In the genomic region with DNA sequence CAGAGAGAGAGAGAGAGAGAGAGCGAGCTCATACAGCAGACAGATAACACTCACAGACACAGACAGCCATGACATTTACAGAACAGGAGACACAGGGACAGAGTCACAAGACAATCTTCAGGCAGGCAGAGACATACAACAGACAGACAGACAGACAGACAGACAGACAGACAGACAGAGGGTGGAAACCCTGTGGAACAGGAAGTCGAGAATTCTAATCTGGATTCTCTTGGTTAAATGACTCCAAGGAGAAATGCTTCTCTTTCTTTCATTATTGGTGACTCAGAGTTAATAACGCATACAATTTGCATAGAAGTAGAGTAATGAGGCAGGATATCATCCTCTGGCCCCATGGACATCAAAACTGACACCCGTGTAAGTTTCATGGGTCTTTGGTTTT, we compare ENCODE assay signal across 33 mouse cellular contexts. TPM values are rescaled to one million over a fixed set of nuclear protein-coding genes. Genes with fewer than 3 reads are reported as not detected.
DNase-seq lines count a peak whose midpoint lies in the region; ATAC-seq and TF ChIP-seq lines count a peak whose summit lies in the region.
"Had no signal": no experiment of that assay in that cellular context is flagged by ENCODE, and none has a peak within 500 bp of the region (broad histone marks: within the 10 kb centered on the region; RNA-seq: fewer than 3 reads in every experiment).

No protein-coding gene starts in this region.

- H3K4me2 ChIP-seq in hindbrain, embryonic 11.5 days (replicated peaks; ENCODE audit: low read depth, low read length) = no peak overlapping the region
- H3K4me2 ChIP-seq in liver, embryonic 11.5 days = no peak overlapping the region
- H3K4me2 ChIP-seq in intestine, embryonic 16.5 days (ENCODE audit: low read depth, low read length) = no peak overlapping the region
- H3K4me2 ChIP-seq: embryonic facial prominence, embryonic 12.5 days; embryonic facial prominence, embryonic 15.5 days; heart, embryonic 13.5 days; hindbrain, embryonic 13.5 days had no signal

- H3K36me3 ChIP-seq in MEL (ENCODE audit: control insufficient read depth in 1 of 2, insufficient read depth in 2 of 2, low read length in 2 of 2) = no peaks in the 10 kb centered on the region
- no peaks in the 10 kb centered on the region for H3K36me3 ChIP-seq in hindbrain, embryonic 11.5 days (ENCODE audit: control insufficient read depth, insufficient read depth, low read length)
- no peaks in the 10 kb centered on the region for H3K36me3 ChIP-seq in liver, embryonic 11.5 days (ENCODE audit: control insufficient read depth, insufficient read depth, low read length)
- no peaks in the 10 kb centered on the region for H3K36me3 ChIP-seq in intestine, embryonic 16.5 days (ENCODE audit: control insufficient read depth, insufficient read depth, low read length)
- H3K36me3 ChIP-seq: embryonic facial prominence, embryonic 12.5 days; embryonic facial prominence, embryonic 15.5 days; heart, embryonic 13.5 days; hindbrain, embryonic 13.5 days had no signal

- no peak for TF ChIP-seq POLR2A in MEL (IDR thresholded peaks at IDR 0.05; ENCODE audit: control insufficient read depth in 1 of 2, insufficient read depth in 1 of 2, low read depth in 1 of 2, low read length in 2 of 2, poor library complexity in 1 of 2)

- ATAC-seq in hindbrain, embryonic 11.5 days (ENCODE audit: low FRiP score) = no peak
- ATAC-seq in liver, embryonic 11.5 days (replicated peaks; ENCODE audit: low FRiP score) = no peak
- no peak for ATAC-seq in intestine, embryonic 16.5 days
- ATAC-seq: forebrain, embryonic 14.5 days; forebrain, postnatal 0 days; hindbrain, embryonic 16.5 days; intestine, postnatal 0 days; Patski had no signal

- TF ChIP-seq RAD21 in MEL (IDR thresholded peaks at IDR 0.05; ENCODE audit: low read depth, low read length) = no peak

- H3K79me2 ChIP-seq in MEL (ENCODE audit: control insufficient read depth, insufficient read depth, low read length, poor library complexity) = no peaks in the 10 kb centered on the region

- peaks cover 0 to 6% of the 10 kb centered on the region in 2 experiments; a peak in 2 of 4 replicates for H3K4me1 ChIP-seq in MEL (ENCODE audit: control insufficient read depth in 1 of 2, insufficient read depth in 2 of 2, low read length in 2 of 2)
- H3K4me1 ChIP-seq in hindbrain, embryonic 11.5 days (replicated peaks; ENCODE audit: control insufficient read depth, insufficient read depth, low read length) = no peaks in the 10 kb centered on the region
- H3K4me1 ChIP-seq in liver, embryonic 11.5 days (replicated peaks; ENCODE audit: control insufficient read depth, insufficient read depth, low read length) = no peaks in the 10 kb centered on the region
- H3K4me1 ChIP-seq in intestine, embryonic 16.5 days (ENCODE audit: control insufficient read depth, insufficient read depth, low read length) = no peaks in the 10 kb centered on the region
- H3K4me1 ChIP-seq: embryonic facial prominence, embryonic 12.5 days; embryonic facial prominence, embryonic 15.5 days; heart, embryonic 13.5 days; hindbrain, embryonic 13.5 days had no signal

- H3K27ac ChIP-seq in MEL (ENCODE audit: control insufficient read depth, low read depth, low read length) = no peak overlapping the region
- no peak overlapping the region for H3K27ac ChIP-seq in hindbrain, embryonic 11.5 days (ENCODE audit: low read depth, low read length)
- no peak overlapping the region for H3K27ac ChIP-seq in liver, embryonic 11.5 days (ENCODE audit: low read depth, low read length)
- H3K27ac ChIP-seq in intestine, embryonic 16.5 days (ENCODE audit: low read length) = no peak overlapping the region
- H3K27ac ChIP-seq: embryonic facial prominence, embryonic 12.5 days; embryonic facial prominence, embryonic 15.5 days; heart, embryonic 13.5 days; hindbrain, embryonic 13.5 days had no signal

- peak; percentile 40 for DNase-seq in CD4-positive helper T cell, adult 2 months (ENCODE audit: low read depth, low spot score)
- peak; percentile 45 for DNase-seq in CD4-positive, CD25-positive, alpha-beta regulatory T cell, adult 2 months (ENCODE audit: low read depth, low spot score)
- DNase-seq in MEL (ENCODE audit: low read depth, low spot score) = peak; percentile 47
- no peak for DNase-seq in hindbrain, embryonic 11.5 days (ENCODE audit: low spot score)
- no peak for DNase-seq in liver, embryonic 11.5 days (ENCODE audit: low spot score)
- DNase-seq: adrenal gland, adult 2 months; adrenal gland, postnatal 14 days; cerebellum, adult 11 months; cerebellum, adult 2 months; cerebellum, adult 9-11 months; cerebellum, postnatal 25 days; forebrain, postnatal 0 days; gastrocnemius, postnatal 25 days; heart, adult 18-20 months had no signal

- H3K9me3 ChIP-seq in MEL (replicated peaks; ENCODE audit: insufficient read depth, low read length) = no peaks in the 10 kb centered on the region
- no peaks in the 10 kb centered on the region for H3K9me3 ChIP-seq in hindbrain, embryonic 11.5 days (ENCODE audit: control insufficient read depth, low read length)
- no peaks in the 10 kb centered on the region for H3K9me3 ChIP-seq in liver, embryonic 11.5 days (ENCODE audit: control insufficient read depth, low read length)
- H3K9me3 ChIP-seq in intestine, embryonic 16.5 days (ENCODE audit: control insufficient read depth, low read length) = no peaks in the 10 kb centered on the region
- H3K9me3 ChIP-seq: embryonic facial prominence, embryonic 12.5 days; embryonic facial prominence, embryonic 15.5 days; heart, embryonic 13.5 days; hindbrain, embryonic 13.5 days had no signal

- H3K9ac ChIP-seq in MEL (ENCODE audit: control insufficient read depth, low read depth, low read length, poor library complexity, severe bottlenecking) = 0 out of 2 replicates have a peak overlapping the region, but pooled peaks have one; percentile 19
- no peak overlapping the region for H3K9ac ChIP-seq in hindbrain, embryonic 11.5 days (ENCODE audit: low read depth, low read length)
- H3K9ac ChIP-seq in liver, embryonic 11.5 days (ENCODE audit: low read depth, low read length) = no peak overlapping the region
- H3K9ac ChIP-seq in intestine, embryonic 16.5 days (ENCODE audit: low read depth, low read length) = no peak overlapping the region
- H3K9ac ChIP-seq: embryonic facial prominence, embryonic 12.5 days; embryonic facial prominence, embryonic 15.5 days; forebrain, postnatal 0 days; heart, embryonic 13.5 days; hindbrain, embryonic 13.5 days had no signal

- H3K4me3 ChIP-seq in MEL (ENCODE audit: control insufficient read depth in 1 of 2, insufficient read depth in 1 of 2, low read depth in 2 of 2, low read length in 2 of 2) = no peak overlapping the region
- H3K4me3 ChIP-seq in hindbrain, embryonic 11.5 days (ENCODE audit: low read depth, low read length) = no peak overlapping the region
- H3K4me3 ChIP-seq in liver, embryonic 11.5 days (ENCODE audit: low read depth, low read length) = no peak overlapping the region
- H3K4me3 ChIP-seq in intestine, embryonic 16.5 days (ENCODE audit: low read length) = no peak overlapping the region
- H3K4me3 ChIP-seq: embryonic facial prominence, embryonic 12.5 days; embryonic facial prominence, embryonic 15.5 days; heart, embryonic 13.5 days; hindbrain, embryonic 13.5 days had no signal

- no peak for TF ChIP-seq CTCF in MEL (IDR thresholded peaks at IDR 0.05 in 2 of 3, conservative IDR thresholded peaks at IDR 0.05 in 1 of 3; ENCODE audit: control insufficient read depth in 1 of 3, insufficient read depth in 1 of 3, low read depth in 2 of 3, low read length in 3 of 3, poor library complexity in 1 of 3, severe bottlenecking in 1 of 3)

- 88% methylated on average over 4 of the region's 4 CpGs for WGBS in hindbrain, embryonic 11.5 days
- WGBS in liver, embryonic 11.5 days = 75% methylated on average over 4 of the region's 4 CpGs
- WGBS in intestine, embryonic 16.5 days = 78% methylated on average over 4 of the region's 4 CpGs

- no peak for TF ChIP-seq EP300 in MEL (IDR thresholded peaks at IDR 0.05; ENCODE audit: low read depth in 1 of 2, low read length in 2 of 2)

- no peaks in the 10 kb centered on the region; a peak in 1 of 4 replicates for H3K27me3 ChIP-seq in MEL (ENCODE audit: control insufficient read depth in 1 of 2, insufficient read depth in 2 of 2, low read length in 2 of 2)
- no peaks in the 10 kb centered on the region for H3K27me3 ChIP-seq in hindbrain, embryonic 11.5 days (ENCODE audit: control insufficient read depth, insufficient read depth, low read length)
- H3K27me3 ChIP-seq in liver, embryonic 11.5 days (replicated peaks; ENCODE audit: control insufficient read depth, insufficient read depth, low read length) = no peaks in the 10 kb centered on the region
- H3K27me3 ChIP-seq in intestine, embryonic 16.5 days (replicated peaks; ENCODE audit: control insufficient read depth, insufficient read depth, low read length) = no peaks in the 10 kb centered on the region
- H3K27me3 ChIP-seq: embryonic facial prominence, embryonic 12.5 days; embryonic facial prominence, embryonic 15.5 days; heart, embryonic 13.5 days; hindbrain, embryonic 13.5 days; Patski had no signal

TF ChIP-seq in MEL, 35 proteins besides CTCF, POLR2A, EP300 and RAD21 (continues in another document):
- no peak for TF ChIP-seq TBP (IDR thresholded peaks at IDR 0.05; ENCODE audit: low read depth, low read length)

RNA-seq across cellular contexts. Expression of gene Pdcd1, which starts 5.8 kb away (rescaled TPM):
- total RNA-seq in MEL (2012; rRNA removed) = 0.20 TPM in 1 of 2 replicates, not detected in the other
- polyA plus RNA-seq in MEL (2012; ENCODE audit: insufficient read depth in 1 of 2, insufficient read length in 2 of 2, low read depth in 1 of 2, low replicate concordance in 2 of 2, missing spikeins in 1 of 2) = under 1 TPM in 1 of 2 experiments, not detected in 1; 0.13 TPM
- polyA plus RNA-seq in hindbrain, embryonic 11.5 days (2014; fragmentation: Nextera tagmentation; extraction: Ambion mirVana) = 0.13 TPM in 1 of 2 replicates, not detected in the other
- not detected in 2 replicates for polyA plus RNA-seq in liver, embryonic 11.5 days (2014; fragmentation: Nextera tagmentation; extraction: Ambion mirVana)
- polyA plus RNA-seq in intestine, embryonic 16.5 days (2015; fragmentation: Nextera tagmentation; extraction: Ambion mirVana) = 0.51 and 0.72 TPM in 2 replicates
- total RNA-seq: adrenal gland, postnatal 14 days; adrenal gland, postnatal 4 days; common myeloid progenitor, adult 5-6 weeks; forebrain, postnatal 0 days; gastrocnemius, adult 8-10 months; heart, postnatal 25 days; hematopoietic stem cell, adult 5-6 weeks had no signal
- polyA plus RNA-seq: C2C12; embryonic facial prominence, embryonic 12.5 days; forebrain, embryonic 11.5 days; forebrain, embryonic 14.5 days; forebrain, postnatal 0 days; hindbrain, embryonic 13.5 days; hindbrain, embryonic 16.5 days; Patski had no signal

RNA-seq across cellular contexts. Expression of gene Neu4, which starts 26.3 kb away (rescaled TPM):
- total RNA-seq in MEL (2012; rRNA removed) = not detected in 2 replicates
- not detected for polyA plus RNA-seq in MEL (2012; ENCODE audit: insufficient read depth in 1 of 2, insufficient read length in 2 of 2, low read depth in 1 of 2, low replicate concordance in 2 of 2, missing spikeins in 1 of 2)
- not detected in 2 replicates for polyA plus RNA-seq in hindbrain, embryonic 11.5 days (2014; fragmentation: Nextera tagmentation; extraction: Ambion mirVana)
- polyA plus RNA-seq in liver, embryonic 11.5 days (2014; fragmentation: Nextera tagmentation; extraction: Ambion mirVana) = not detected in 2 replicates
- polyA plus RNA-seq in intestine, embryonic 16.5 days (2015; fragmentation: Nextera tagmentation; extraction: Ambion mirVana) = not detected in 2 replicates
- total RNA-seq: adrenal gland, adult 2 months; adrenal gland, postnatal 14 days; adrenal gland, postnatal 4 days; common myeloid progenitor, adult 5-6 weeks; ES-E14; gastrocnemius, adult 8-10 months; gastrocnemius, postnatal 25 days; heart, adult 18-20 months; heart, postnatal 25 days; hematopoietic stem cell, adult 5-6 weeks had no signal
- polyA plus RNA-seq: adrenal gland, adult 2 months; C2C12; embryonic facial prominence, embryonic 12.5 days; embryonic facial prominence, embryonic 15.5 days; forebrain, embryonic 11.5 days; forebrain, embryonic 14.5 days; gonadal fat pad, adult 2 months; heart, embryonic 16.5 days; hindbrain, embryonic 13.5 days; intestine, postnatal 0 days; Patski had no signal

RNA-seq across cellular contexts. Expression of gene Gal3st2c, which starts 56.2 kb away (rescaled TPM):
- total RNA-seq in MEL (2012; rRNA removed) = under 0.01 TPM in 1 of 2 replicates, not detected in the other
- under 1 TPM in 1 of 2 experiments, not detected in 1; 0.06 TPM for polyA plus RNA-seq in MEL (2012; ENCODE audit: insufficient read depth in 1 of 2, insufficient read length in 2 of 2, low read depth in 1 of 2, low replicate concordance in 2 of 2, missing spikeins in 1 of 2)
- polyA plus RNA-seq in hindbrain, embryonic 11.5 days (2014; fragmentation: Nextera tagmentation; extraction: Ambion mirVana) = not detected in 2 replicates
- polyA plus RNA-seq in liver, embryonic 11.5 days (2014; fragmentation: Nextera tagmentation; extraction: Ambion mirVana) = not detected in 2 replicates
- 0.01 TPM in 1 of 2 replicates, not detected in the other for polyA plus RNA-seq in intestine, embryonic 16.5 days (2015; fragmentation: Nextera tagmentation; extraction: Ambion mirVana)
- total RNA-seq: common myeloid progenitor, adult 5-6 weeks; forebrain, postnatal 0 days; hematopoietic stem cell, adult 5-6 weeks had no signal
- polyA plus RNA-seq: adrenal gland, adult 2 months; C2C12; cerebellum, adult 2 months; embryonic facial prominence, embryonic 12.5 days; embryonic facial prominence, embryonic 15.5 days; forebrain, embryonic 11.5 days; forebrain, embryonic 14.5 days; forebrain, postnatal 0 days; heart, embryonic 13.5 days; hindbrain, embryonic 13.5 days; hindbrain, embryonic 16.5 days had no signal

Comparison
In these comparisons a context has a peak if more than half of its experiments do, and no peak if none do; other contexts are left out.
1. DNase-seq: peak in CD4-positive helper T cell, adult 2 months (single experiment), CD4-positive, CD25-positive, alpha-beta regulatory T cell, adult 2 months (single experiment) and MEL (single experiment); none in hindbrain, embryonic 11.5 days (single experiment) and liver, embryonic 11.5 days (single experiment).